ENCODE assay signal across 12 mouse cellular contexts in genomic region chr1:168354934-168355333, GRCm38 (mm10).
DNase-seq lines count a peak whose midpoint lies in the region; ATAC-seq and TF ChIP-seq lines count a peak whose summit lies in the region.
"Had no signal": no experiment of that assay in that cellular context is flagged by ENCODE, and none has a peak within 500 bp of the region (broad histone marks: within the 10 kb centered on the region; RNA-seq: fewer than 3 reads in every experiment).

No protein-coding gene starts in this region.

- peaks cover 14% of the 10 kb centered on the region; the same call in 1 of the 2 replicates for H3K4me1 ChIP-seq in heart, postnatal 0 days (ENCODE audit: control insufficient read depth, insufficient read depth)
- H3K4me1 ChIP-seq in testis, adult 2 months (ENCODE audit: control insufficient read depth, insufficient read depth, low read length) = peaks cover 13% of the 10 kb centered on the region
- H3K4me1 ChIP-seq in hindbrain, embryonic 15.5 days (replicated peaks) = peaks cover 68% of the 10 kb centered on the region

- no peaks in the 10 kb centered on the region for H3K36me3 ChIP-seq in heart, postnatal 0 days (replicated peaks; ENCODE audit: control insufficient read depth, insufficient read depth, low read length)
- no peaks in the 10 kb centered on the region for H3K36me3 ChIP-seq in testis, adult 2 months (ENCODE audit: control insufficient read depth, insufficient read depth, low read length)
- H3K36me3 ChIP-seq in hindbrain, embryonic 15.5 days = no peaks in the 10 kb centered on the region
- H3K36me3 ChIP-seq: stomach, embryonic 15.5 days had no signal

- no peak; the same call in 1 of the 2 replicates for TF ChIP-seq POLR2A in testis, adult 2 months (IDR thresholded peaks at IDR 0.05; ENCODE audit: control insufficient read depth, low read depth, low read length)

- DNase-seq in heart, postnatal 0 days (ENCODE audit: low spot score) = peak; percentile 19
- DNase-seq in heart, adult 11 months = no peak
- DNase-seq in testis, postnatal 14 days (ENCODE audit: low spot score) = no peak
- DNase-seq in Muller cell, postnatal 12 days (ENCODE audit: inconsistent ontology term) = no peak
- no peak for DNase-seq in spleen, postnatal 36 days (ENCODE audit: low spot score in 2 of 2)
- DNase-seq: lung, postnatal 10 days had no signal

- TF ChIP-seq EP300 in heart, postnatal 0 days (IDR thresholded peaks at IDR 0.05; ENCODE audit: low read depth) = no peak

- TF ChIP-seq CTCF in heart, postnatal 0 days (IDR thresholded peaks at IDR 0.05; ENCODE audit: low read depth) = no peak
- no peak for TF ChIP-seq CTCF in testis, adult 2 months (IDR thresholded peaks at IDR 0.05; ENCODE audit: control insufficient read depth, insufficient read depth, insufficient replicate concordance, low read depth, low read length)

- no peaks in the 10 kb centered on the region for H3K27me3 ChIP-seq in heart, postnatal 0 days (ENCODE audit: control insufficient read depth, insufficient read depth, low read length)
- H3K27me3 ChIP-seq in testis, adult 2 months (ENCODE audit: control insufficient read depth, insufficient read depth, low read length) = no peaks in the 10 kb centered on the region
- no peaks in the 10 kb centered on the region for H3K27me3 ChIP-seq in hindbrain, embryonic 15.5 days
- H3K27me3 ChIP-seq: stomach, embryonic 15.5 days had no signal

- H3K4me3 ChIP-seq in heart, postnatal 0 days (ENCODE audit: low read depth, low read length) = no peak overlapping the region
- peak overlapping the region; percentile 3; the same call in 1 of the 2 replicates for H3K4me3 ChIP-seq in testis, adult 2 months (ENCODE audit: control insufficient read depth, low read depth, low read length)
- H3K4me3 ChIP-seq in hindbrain, embryonic 15.5 days = no peak overlapping the region
- H3K4me3 ChIP-seq: stomach, embryonic 15.5 days had no signal

- 19% methylated on average over 4 of the region's 4 CpGs for WGBS in heart, postnatal 0 days
- WGBS in hindbrain, embryonic 15.5 days = 10% methylated on average over 4 of the region's 4 CpGs

- H3K4me2 ChIP-seq in heart, postnatal 0 days (ENCODE audit: low read depth, low read length) = no peak overlapping the region
- no peak overlapping the region for H3K4me2 ChIP-seq in hindbrain, embryonic 15.5 days
- H3K4me2 ChIP-seq: stomach, embryonic 15.5 days had no signal

- no peak for ATAC-seq in heart, postnatal 0 days (ENCODE audit: insufficient read depth, low read depth)
- ATAC-seq in hindbrain, embryonic 15.5 days (ENCODE audit: low FRiP score, low read depth) = no peak
- ATAC-seq in monocyte, adult 5-6 weeks (replicated peaks; ENCODE audit: insufficient number of reproducible peaks, low FRiP score, low TSS enrichment, poor library complexity, severe bottlenecking) = no peak
- ATAC-seq: CD4-positive, CD25-positive, alpha-beta regulatory T cell, adult 4 months; intestine, postnatal 0 days had no signal

- no peak overlapping the region for H3K9ac ChIP-seq in heart, postnatal 0 days (replicated peaks; ENCODE audit: low read depth, low read length)
- H3K9ac ChIP-seq in hindbrain, embryonic 15.5 days = no peak overlapping the region
- H3K9ac ChIP-seq: stomach, embryonic 15.5 days had no signal

- no peaks in the 10 kb centered on the region for H3K9me3 ChIP-seq in heart, postnatal 0 days (replicated peaks; ENCODE audit: control insufficient read depth, low read length)
- no peaks in the 10 kb centered on the region for H3K9me3 ChIP-seq in hindbrain, embryonic 15.5 days
- H3K9me3 ChIP-seq: stomach, embryonic 15.5 days had no signal

- no peak overlapping the region for H3K27ac ChIP-seq in heart, postnatal 0 days (ENCODE audit: low read depth)
- no peak overlapping the region for H3K27ac ChIP-seq in testis, adult 2 months (ENCODE audit: control insufficient read depth, insufficient read depth, low read depth, low read length)
- H3K27ac ChIP-seq in hindbrain, embryonic 15.5 days (replicated peaks) = peak overlapping the region; percentile 36; the same call in 1 of the 2 replicates
- H3K27ac ChIP-seq: stomach, embryonic 15.5 days had no signal
